In the genomic region with DNA sequence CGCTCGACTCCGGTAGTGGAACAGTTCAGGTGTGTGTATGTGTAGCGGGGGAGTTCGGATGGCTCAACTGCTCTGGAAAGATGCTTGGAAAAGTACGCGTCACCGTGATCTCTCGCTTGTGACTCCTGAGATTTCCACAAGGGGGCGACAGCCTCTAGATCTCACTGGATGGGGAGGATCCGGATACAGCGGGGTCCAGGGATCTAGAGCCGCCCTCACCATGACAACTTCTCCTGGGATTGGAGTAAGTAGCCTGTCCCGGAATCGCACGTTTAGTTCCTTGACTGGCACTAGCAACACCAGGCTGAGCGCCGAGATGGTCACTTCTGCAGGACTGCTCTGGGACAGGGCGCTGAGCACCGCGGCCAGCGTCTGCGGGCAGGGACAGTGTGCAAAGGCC, we compare ENCODE assay signal across 1 mouse cellular context.
TF ChIP-seq lines count a peak whose summit lies in the region.

No protein-coding gene starts in this region.

TF ChIP-seq in C2C12, 6 proteins besides CTCF, POLR2A, EP300 and RAD21 (continued from another document):
- no peak for TF ChIP-seq USF1 (IDR thresholded peaks at IDR 0.05; ENCODE audit: low read depth)
- TF ChIP-seq MYOG (IDR thresholded peaks at IDR 0.05; ENCODE audit: control insufficient read depth, extremely low read depth, insufficient read length) = no peak
- TF ChIP-seq MYOD1 (IDR thresholded peaks at IDR 0.05; ENCODE audit: control insufficient read depth, insufficient read length, low read depth) = no peak
- no peak for TF ChIP-seq FOSL1 (IDR thresholded peaks at IDR 0.05; ENCODE audit: insufficient read depth, low read length, poor library complexity, severe bottlenecking)
